Mouse (Mus musculus): Measurements from ENCODE around the gene Fndc3b.

Gene Fndc3b

DNA sequence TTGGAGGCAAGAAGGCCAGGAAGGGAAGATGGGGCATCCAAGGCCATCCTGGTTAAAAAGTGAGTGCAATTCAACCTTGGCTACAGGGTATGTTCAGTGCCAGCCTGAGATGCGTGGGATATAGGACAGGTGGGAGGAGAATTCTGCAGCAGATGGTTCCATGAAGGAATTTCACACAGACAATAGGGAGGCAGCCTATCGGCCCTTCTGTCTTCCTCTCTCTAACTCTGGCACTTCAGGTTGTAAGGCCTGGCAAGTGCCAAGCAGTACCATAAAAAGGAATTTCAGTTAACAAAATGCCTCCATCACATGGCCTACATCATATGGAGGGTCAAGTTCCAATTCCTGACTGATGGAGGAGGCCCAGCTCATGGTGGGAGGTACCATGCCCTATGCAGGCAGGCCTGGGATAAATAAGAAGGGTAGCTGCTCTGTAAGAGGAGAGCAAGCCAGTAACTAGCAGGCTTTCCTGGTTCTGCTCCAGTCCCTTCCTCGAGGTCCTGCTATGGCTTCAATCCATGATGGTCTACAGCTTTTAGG is 155.6 kb downstream of the Fndc3b start:
- DNase-seq (ENCODE audit: low spot score), result no peak

DNA sequence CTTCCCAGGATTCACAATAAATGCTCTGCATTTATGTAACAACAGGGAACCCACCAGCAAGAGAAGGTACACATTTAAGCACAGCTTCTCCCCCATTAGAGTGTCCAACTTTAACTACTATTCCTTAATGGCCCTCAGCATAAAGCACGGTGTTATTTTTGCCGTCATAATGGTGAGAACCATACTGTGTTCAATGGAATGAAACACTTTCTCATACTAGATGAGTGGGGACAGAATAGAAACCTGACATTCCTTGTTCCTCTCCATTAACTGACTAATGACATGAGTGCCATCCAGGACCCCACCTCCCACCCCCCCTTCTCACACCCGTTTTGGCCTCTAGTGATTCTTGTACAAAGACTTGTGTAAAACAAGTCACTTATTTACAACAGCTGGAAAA is 156.8 kb downstream of the Fndc3b start:
- no peak for DNase-seq (ENCODE audit: low spot score)

DNA sequence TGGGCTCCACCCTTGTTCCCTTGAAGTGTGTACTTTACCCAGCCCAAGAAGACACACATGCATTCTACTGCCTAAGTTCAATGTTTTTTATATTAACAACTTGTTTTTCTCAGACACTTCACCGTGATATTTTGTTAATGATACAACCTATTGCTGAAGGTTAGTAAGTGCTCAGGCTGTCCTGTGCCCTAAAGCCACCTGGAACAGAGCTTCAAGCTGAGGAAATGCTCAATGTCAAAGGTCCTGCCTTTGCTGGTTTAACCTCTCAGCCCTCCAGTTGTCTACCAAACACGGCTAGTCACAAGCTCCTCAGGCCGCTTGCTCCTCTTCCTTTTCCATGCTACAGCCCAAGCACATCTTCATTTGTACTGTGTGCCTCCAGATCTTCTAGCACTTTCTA is 157.3 kb downstream of the Fndc3b start:
- DNase-seq (ENCODE audit: low spot score), result no peak

DNA sequence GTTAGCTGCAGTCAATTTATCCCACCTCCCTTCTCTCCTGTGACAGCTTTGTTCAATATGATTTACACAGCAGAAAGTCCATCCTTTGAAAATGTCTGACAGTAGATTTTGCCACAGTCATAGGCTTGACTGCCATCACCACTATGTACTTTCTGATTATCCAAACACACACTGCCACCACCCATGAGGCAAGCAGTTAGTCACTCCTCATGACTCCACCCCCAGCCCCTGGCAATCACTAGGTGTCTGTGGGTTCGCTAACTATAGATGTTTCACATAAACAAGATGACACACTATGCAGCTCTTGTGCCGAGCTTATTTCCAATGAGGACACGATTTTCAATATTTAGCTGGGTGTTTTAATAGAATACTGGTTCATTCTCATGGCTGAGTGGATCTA is 160.1 kb downstream of the Fndc3b start:
- DNase-seq (ENCODE audit: low spot score), result no peak

DNA sequence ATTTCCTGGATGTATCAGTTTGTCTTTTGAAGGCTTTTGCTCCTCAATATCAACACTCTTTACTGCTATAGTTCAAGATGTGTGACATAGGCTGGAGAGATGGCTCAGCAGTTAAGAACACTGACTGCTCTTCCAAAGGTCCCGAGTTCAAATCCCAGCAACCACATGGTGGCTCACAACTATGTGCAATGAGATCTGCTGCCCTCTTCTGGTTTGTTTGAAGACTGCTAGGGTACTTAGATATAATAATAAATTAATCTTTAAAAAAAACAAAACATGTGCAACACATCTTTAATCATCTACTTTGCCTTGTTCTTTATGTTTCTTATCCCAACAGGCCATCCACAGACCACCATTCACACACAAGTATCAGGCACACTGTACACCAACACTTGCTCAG is 160.7 kb downstream of the Fndc3b start:
- DNase-seq (ENCODE audit: low spot score), result no peak

DNA sequence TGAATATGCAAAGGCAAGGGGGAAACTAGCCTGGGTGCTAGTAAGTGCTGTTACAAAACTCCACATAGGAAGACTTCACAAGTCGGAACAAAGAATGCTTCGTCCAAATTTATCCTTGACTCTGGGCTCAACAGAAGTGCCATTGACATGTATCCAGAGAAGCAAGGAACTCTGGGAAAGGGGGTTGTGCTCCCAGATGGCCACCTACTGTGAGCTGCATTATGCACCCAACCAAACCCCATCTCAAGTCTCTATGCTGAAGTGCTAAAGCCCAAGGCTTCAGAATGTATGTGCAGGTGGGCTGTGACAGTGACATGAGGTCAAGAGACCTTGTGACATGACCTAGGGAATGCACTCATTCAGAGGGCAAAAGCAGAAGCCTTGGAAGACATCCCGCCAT is 165.5 kb downstream of the Fndc3b start:
- no peak for DNase-seq (ENCODE audit: low spot score)

DNA sequence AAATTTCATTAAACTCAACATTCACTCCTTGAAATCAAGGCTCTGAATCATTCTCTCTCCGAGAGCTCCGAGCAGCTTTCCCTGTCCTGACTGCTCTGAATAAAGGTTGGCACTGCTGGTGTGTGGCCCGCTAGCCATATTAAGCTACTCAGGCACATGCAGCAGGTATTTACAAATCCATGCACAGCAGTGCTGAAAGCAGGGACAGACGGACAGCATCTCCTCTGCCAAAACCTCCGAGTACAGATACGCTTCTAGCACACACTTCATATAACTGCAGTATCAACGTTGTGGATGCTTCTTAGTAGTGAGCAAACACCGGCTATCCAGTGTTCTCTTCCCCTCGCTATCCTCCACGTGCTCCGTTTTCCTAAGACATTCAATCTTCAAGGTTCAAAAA is 167.0 kb downstream of the Fndc3b start:
- DNase-seq (ENCODE audit: low spot score), result no peak

DNA sequence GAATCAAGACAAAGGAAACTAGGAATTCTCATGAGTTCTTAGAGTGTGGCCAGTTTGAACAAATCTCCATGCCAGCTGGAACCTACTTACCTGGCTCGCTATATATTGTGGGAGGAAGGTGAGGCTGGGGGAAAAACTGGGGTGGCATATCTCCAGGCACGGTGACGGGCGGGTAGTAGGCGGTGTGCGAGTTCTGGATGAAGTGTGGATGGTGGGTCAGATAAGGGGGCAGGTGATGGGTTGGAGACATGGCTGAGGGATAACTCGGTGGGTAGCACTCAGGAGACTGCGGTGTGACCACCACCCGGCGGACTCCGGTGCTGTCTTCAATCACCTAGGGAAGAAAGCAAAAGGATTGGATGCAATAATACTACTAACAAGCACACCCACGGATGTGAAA is 169.3 kb downstream of the Fndc3b start:
- no peak for DNase-seq (ENCODE audit: low spot score)

DNA sequence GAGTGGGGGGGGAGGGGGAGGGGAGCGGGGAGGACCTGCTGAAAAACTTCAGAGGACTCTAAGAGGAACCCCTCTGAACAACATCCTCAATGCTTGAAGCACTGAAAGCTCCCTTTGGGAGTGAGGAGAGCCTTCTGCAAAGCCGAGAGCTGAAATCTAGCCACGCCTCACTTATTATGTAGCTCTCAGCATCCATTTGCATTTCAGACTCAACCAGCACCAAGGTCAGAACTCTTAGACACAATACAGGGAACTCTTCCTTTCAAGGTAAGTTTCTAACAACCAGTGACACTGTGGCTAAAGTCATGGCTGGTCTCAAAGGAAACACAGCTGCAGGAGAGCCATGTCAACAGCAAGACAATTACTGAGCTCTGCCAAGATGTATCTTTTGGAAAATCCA is 169.9 kb downstream of the Fndc3b start:
- DNase-seq (ENCODE audit: low spot score), result no peak

DNA sequence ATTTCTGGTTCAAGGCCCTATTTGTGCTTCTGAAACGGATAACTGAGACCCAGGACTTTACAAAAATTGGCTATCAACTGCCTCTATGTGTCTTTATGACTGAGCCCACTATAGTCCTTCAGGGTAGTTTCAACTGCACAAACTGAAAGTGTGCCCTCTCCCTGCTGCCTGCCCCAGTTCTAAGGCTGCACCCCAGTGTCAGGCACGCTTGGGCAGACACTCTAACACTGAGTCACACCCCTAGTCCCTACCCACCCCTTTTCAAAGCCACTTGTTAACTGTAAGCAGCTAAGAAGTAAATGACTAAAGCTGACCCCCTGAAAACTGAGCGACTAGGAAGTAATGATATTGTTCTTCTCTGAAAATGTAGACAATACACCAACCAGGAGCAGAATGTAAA is 176.9 kb downstream of the Fndc3b start:
- DNase-seq (ENCODE audit: low spot score), result no peak

DNA sequence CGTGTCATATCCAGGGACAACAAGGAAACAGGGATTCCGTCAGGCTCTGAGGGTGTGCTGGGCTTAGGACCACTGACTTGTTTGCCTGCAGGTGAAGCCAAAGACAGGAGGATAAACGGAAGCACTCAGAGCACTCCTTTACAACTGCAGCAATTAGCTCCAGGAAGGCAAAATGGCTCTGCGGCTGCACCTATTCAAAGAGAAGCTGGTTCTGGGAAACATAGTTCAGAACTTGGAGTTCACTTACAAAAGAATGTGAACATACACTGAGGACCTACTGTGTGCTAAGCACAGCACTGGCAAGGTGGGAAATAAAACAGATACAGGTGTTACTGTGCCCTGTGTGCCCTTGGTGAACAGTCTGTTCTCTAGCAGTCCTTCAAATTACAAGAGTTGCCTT is 177.4 kb downstream of the Fndc3b start:
- DNase-seq (ENCODE audit: low spot score), result no peak

DNA sequence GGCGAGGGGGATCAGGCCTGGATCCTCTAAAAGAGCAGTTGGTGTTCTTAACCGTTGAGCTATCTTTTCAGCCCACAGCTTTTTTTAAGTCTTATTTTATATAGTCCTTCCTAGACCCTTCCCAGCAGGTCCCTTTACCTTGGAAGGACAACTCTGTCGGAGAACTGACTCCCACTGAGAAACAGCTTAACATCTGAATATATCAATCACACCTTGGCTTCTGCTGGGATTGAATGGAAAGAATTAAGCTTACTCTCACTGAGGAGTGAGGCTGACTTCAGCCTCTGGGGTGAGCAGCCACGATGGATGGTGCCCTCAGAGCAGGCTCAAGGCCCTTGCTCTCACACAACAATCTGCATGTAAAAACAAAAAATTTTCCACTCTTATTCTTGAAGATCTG is 179.1 kb downstream of the Fndc3b start:
- DNase-seq (ENCODE audit: low spot score), result no peak

DNA sequence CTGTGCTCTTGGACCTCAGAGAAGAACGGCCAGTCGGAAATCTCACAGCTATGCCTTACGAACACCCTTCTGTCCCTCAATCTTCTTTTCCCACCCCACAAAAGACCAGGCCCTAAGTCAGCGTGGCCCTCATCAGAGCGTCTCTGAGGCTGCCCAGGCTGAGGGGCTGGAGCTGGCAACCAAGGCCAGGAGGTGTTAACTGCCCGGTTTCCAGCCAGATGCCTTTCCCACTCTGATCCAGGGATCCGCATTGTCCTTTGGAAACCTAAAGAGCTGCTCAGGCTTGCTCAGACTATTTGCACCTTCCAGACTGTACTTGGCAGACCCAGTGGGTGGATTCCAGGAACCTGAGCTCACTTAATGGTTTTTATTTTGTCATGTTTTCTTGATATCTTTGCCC is 180.7 kb downstream of the Fndc3b start:
- DNase-seq (ENCODE audit: low spot score), result no peak

DNA sequence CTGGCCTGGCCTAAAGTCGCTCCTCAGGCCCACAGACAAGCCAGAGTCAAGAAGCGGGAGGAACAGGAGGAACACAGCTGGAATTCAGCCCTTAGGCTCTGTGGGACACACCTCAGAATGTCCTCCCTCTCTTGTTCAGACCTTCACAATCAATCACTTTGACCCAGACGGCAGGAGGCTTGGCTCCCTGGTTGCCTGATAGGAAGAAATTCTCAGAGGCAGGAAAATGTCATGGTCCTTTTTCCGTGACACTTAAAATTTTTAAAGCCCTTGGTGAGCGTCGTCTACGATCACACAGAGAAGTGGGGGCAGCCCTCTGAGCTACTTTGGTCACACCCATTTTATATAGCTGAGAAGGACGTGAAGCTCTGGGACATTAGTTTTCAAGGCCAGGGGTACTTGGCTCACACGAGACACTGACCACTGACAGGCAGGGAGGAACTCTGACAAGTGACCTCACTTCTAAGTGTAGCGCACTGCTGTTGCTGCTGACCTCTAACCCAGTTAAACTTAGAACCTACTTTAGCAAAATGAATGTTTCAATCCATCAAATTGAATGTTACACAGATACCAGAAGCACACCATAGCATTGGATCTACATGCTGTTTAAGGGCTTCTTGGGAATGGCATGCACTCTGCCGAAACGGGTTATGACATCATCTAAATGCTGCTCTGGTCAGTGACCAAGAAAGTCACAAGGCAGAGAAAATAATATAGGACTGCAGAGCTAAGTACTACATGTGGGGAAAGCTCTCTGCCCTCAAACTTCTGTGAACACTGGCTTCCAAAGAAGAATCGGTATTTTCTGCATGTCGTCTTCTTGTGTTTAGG is 181.7 kb downstream of the Fndc3b start:
- DNase-seq (ENCODE audit: low spot score), result no peak

DNA sequence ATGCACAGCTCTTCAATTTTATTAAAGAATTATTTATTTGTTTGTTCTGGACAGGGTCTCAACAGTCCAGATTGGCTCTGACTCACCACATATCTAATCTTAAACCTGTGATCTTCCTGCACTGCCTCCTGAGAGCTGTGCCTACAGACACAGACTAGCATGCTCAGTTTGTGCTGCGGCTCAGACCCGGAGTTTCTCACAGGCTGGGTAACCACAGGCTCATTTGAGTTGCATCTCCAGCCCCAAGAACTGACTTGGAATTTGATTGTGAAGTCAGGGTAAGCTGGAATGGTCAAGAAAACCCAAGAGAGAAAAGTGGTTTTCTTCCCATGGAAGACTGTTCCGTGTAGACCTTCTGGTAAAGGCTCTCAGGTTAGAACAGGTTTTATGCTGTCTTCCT is 184.1 kb downstream of the Fndc3b start:
- DNase-seq (ENCODE audit: low spot score), result no peak

DNA sequence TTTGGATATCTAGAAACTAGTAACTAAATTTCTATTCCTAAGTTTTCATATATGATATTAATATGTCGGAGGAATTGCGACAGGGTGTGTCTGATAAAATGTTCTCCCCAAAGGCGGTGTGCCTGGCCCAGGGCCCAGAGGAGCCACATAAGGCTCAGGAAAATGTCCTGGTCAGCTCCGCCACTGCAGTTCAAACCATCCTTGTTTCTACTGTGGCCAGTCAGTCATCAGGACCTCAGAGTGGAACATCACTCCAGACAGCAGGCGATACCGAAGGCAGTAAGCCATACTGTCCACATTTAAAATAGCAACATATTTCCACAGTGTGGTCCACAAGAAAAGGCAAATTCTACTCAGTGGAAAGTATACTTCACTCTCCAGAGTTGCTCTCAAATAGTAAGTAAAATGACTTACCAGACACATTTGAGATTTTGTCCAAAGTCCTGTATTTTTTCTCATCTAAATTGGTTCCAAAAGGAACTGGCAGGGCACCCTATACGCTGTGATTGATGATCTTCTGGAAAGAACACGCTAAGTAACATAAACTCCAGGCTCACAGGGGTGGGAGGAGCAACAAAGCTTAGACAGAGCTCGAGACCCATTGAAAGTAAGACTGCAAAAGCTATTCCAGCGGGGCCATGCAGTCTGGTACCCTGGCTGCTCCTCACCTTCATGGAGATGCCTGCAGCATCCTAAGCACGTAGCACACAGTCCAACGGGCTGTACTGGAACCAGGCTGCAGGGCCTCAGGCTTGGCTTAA is 187.8 kb downstream of the Fndc3b start:
- DNase-seq (ENCODE audit: low spot score), result no peak

DNA sequence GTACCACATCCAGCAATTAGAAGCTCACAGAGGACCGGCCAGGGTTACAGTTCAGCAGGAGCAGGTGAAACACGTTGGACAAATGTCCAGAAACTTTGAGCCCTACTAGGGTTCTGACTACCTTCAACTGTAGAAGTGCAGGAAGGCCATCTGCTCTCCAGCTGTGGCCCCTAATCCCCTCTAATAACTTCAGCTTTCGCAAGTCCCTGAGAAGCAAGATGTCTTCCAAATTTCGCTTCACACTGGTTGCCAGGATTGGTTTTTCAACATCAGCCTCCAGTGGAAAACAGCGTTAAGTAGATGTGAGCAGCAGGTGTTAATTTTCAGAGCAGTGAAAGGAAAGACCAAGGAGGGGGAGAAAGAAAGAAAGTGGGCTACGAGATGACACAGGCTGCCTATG is 190.7 kb downstream of the Fndc3b start:
- DNase-seq (ENCODE audit: low spot score), result no peak

DNA sequence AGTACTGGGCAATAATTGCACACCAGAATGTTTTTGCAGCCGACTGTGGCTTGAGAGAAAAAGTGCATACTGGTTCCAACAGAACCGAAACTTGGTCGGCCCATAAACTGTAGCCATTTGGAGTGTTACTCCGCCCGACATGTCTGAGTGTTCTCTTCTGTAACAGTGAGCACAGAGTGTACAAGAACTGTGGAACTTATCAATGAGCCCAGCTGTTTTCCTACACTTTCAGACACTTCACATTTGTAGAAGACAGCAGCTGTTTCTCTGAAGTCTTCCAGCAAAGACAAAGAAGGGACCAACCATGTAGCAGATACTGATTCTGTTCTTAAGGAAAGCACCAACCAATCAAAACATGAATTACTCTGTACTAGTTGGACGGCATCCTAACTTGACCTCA is 191.6 kb downstream of the Fndc3b start:
- peak; percentile 65 for DNase-seq (ENCODE audit: low spot score)

DNA sequence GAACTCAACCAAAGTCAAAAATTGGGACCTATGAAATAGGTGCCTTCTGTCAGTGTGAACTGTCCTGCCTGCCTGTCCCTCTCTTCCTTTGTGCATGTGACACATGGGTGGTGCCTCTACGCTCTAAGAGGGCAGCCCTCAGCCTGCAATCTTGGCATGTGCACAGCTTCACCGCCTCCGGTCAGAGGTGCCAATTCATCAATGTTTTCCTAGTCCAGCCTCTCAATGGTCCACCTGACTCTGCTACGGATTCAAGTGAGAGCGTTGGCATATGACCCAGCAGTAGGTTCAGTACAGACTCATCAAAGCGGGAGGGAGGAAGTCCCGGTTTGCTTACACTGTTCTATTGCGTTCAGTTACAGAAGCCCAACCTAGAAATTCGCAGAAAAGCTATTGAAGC is 192.2 kb downstream of the Fndc3b start:
- no peak for DNase-seq (ENCODE audit: low spot score)

DNA sequence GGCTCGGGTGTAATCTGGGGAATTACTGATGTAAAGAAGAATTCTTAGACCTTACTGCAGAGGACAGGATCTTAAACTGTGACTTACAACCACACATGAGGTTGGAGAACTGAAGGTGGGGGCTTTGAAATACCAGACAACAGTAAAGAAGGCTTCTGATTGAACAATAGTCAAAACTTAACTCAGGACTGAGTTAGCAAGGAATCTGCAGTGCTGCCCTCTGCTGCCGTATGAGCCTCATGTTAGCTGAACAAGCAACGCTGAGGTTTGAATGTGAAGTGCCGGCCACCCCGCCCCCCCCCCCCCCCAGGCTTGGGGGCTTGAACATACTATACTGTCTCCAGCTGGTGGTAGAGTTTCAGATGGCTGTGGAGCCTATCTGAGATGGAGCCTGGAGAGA is 194.6 kb downstream of the Fndc3b start:
- DNase-seq (ENCODE audit: low spot score), result no peak

DNA sequence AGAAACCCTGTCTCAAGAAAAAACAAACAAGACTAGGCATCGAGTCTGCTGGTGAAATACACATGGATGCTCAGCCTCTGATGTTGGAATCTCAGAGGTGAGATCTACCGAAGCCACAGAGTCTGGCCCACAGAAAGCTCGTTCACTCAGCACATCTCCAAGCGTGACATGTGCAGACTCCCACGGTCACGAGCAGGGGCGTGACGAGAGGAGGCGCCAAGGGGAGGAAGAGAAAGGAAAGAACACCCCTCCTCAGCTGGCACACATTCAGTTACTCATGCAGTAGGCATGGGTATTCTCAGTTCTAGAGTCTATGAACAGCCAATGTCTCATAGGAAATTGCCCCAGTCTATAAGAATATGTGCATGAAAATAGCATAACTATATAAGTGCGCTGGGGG is 199.3 kb downstream of the Fndc3b start:
- DNase-seq (ENCODE audit: low spot score), result no peak

DNA sequence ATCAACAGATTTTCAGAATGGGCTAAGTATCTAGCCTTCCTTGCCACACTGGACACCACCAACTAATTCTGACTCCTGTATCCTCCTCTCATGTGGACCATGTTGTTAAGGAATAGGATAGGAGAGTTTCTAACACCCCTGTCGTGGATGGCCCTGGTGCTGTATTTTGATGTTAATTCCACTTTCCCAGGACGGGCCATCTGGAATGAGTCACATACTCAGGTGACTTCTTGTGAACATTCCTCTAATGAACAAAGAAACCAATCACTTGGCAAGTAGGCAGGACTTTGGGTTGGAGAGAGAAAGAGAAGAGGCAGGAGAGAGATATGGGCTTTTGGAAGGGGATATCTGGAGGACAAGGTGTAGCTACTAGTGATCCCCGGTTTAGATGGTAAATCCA is 204.2 kb downstream of the Fndc3b start:
- no peak for DNase-seq (ENCODE audit: low spot score)

DNA sequence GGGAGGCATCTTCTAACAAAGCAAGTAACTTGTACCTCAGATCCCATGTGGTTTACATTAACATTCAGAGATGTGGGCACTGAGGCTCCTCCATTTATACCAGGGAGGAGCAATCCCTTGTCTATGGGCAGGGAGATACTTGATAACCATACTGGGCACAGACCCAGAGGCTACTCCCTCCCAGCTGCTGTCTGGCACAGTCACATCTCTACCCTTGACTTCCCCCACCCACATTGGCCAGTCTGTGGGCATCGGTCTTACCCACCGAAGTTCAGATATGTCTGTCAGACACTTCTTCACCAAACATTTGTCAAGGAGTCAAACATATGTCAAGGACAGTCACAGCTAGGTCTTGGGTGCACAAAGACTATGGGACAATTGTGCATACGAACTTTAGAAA is 205.5 kb downstream of the Fndc3b start:
- no peak for DNase-seq (ENCODE audit: low spot score)

Measured in adipocyte (in vitro differentiated cells).